Mouse (Mus musculus): ENCODE results near the gene Smarca4.

Gene Smarca4

DNA sequence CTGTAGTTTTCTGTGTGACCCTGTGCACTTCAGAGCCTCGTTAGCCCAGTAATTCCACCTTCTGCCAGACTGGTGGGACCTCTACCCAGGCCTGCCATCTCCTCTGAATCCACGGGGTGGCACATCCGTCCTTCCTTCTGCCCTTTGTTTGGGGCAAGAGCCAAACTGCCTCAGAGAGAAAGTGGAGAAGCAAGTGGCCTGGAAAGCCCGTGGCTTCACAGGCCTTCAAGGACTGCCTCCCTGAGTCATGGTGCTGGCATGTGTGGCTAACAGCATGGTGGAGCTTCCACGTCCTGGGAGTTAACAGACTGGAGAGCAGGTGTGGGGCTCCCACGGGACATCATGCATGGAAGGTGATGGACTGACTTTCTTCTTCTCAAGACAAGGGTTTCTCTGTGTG, 135.4 kb downstream of the Smarca4 start:
- DNase-seq (ENCODE audit: inconsistent ontology term) = peak; percentile 96

DNA sequence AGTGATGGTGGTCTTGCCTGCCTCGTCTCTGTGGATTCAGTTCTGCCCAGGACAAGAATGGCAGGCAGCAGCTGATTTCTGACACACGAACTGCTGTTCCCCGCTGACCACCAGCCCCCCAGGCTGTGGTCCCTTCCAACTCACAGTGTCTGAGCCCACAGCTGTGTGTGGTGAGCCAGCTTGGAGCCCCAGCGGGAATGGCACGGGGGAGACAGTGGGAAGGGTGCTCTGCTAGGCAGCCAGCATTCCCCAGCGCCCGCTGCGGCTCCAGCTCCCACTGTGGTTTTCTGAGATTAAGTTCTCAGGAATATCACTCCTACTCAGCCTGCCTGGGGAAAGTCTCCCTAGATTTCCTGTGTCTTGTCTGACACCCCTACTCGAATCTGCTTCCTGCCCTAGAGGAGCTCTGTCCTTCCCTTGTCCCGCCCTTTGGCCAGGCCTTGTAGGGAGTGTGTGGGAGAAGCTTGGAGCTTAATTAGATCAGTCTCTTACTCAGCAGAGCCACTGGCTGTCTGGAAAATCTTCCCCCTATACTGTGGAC, 136.4 kb downstream of the Smarca4 start:
- peak; percentile 80 for DNase-seq (ENCODE audit: inconsistent ontology term)
